Mouse (Mus musculus): Measurements from ENCODE around the gene Hoxd10.
A peak's percentile ranks its signal among the peaks of the same experiment; 100 is the strongest.

Gene Hoxd10

GRCm38 (mm10) chr2:74680561-74681398, 10.9 kb upstream of the Hoxd10 start:
- DNase-seq (ENCODE audit: low read depth, low spot score): no peak

DNA sequence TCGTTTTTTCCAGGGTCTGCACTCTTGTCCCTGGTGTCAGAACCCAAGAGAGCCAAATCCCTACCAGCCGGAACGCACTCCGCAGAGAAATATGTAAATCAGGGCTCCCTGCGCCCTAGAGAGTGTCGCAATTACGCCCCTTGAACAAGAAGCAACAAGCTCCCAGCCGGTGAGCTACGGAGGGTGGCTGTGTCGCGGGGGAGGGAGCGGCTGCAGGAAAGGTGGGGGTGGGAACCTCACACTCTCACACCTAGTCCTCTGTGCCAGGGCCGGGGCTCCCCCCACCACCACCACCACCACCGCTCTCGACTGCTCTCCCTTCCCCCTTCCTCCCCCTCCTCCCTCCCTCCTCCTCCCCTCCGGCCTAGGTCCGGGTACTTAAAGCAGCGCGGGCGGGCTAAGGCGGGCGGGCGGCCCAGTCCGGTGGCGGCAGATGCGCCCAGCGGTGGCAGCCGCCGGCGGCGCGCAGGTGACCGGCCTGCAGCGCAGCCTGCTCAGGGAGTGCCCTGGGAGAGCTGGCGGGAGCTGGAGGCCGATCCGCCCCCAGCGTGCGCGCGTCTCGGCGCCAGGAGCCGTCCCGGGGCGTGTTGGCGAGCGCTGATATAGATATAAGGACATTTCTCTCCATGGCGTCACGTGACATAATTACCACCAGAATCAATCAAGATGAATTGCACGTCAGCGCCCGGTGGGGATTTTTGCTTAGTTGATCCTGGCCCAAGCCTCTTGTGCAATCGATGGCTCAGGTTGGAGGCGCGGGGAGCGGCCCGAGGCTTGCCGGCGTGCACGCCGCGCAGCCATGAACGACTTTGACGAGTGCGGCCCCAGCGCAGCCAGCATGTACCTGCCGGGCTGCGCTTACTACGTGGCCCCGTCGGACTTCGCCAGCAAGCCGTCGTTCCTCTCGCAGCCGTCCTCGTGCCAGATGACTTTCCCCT, 9.9 kb upstream of the Hoxd10 start:
- no peak for DNase-seq (ENCODE audit: low read depth, low spot score)

- DNase-seq (ENCODE audit: low read depth, low spot score): no peak
Measured at GRCm38 (mm10) chr2:74682796-74683195, 8.9 kb upstream of the Hoxd10 start.

- no peak for DNase-seq (ENCODE audit: low read depth, low spot score)
Measured at GRCm38 (mm10) chr2:74683471-74683951, 8.2 kb upstream of the Hoxd10 start.

DNA sequence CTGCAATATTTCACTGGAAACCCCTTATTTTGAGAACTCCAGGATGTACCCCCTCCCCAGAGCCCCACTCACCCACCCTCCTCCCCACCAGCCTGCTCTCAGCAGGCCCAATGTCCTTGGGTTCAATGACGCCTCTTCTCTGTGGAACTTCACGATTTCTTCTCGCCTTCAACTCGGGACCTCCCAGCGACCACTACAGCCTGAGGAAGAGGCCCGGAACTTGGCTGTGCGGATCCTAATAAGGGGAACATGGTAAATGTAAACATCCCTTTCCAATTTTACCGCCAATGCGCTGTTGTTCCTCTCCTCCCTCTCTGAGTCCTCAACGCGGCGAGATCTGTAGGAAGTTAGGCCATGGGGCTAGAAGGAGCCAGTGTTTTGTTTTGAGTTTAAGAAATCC, 7.6 kb upstream of the Hoxd10 start:
- no peak for DNase-seq (ENCODE audit: low read depth, low spot score)

GRCm38 (mm10) chr2:74685059-74685603, 6.6 kb upstream of the Hoxd10 start:
- DNase-seq (ENCODE audit: low read depth, low spot score): no peak

DNA sequence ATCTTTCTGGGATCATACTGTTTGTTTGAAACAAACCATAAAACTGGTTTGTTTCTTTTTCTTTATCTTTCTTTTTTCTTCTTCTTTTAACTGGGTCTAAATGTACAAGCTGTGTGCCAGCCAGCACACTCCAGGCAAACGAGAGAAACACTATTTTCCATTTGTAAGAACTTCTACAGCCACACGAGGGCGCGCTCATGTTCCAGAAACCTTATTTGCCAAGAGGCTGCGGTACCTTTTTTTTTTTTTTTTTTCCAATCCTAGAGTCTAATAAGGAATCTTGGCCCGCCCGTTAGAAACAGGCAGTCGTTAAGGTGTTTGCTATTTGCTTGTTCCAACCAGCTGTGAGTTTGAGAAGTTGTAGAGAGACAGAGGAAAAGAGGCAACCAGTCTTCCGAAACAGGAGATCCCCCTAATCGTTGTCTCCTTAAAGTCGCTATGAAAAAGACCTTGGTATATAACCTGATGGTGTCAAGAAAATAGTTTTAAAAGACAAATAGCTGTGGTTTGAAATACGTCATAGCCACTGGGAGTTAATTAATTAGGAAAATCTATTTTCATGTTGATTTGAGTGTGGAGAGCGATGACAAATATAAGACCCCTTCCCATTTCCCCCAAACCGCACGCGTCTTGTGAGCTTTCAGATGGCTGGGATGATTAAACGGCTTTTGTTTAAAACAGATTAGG, 5.3 kb upstream of the Hoxd10 start:
- peak; percentile 89 for DNase-seq (ENCODE audit: low read depth, low spot score)

- no peak for DNase-seq (ENCODE audit: low read depth, low spot score)
Measured at GRCm38 (mm10) chr2:74686988-74687697, 4.6 kb upstream of the Hoxd10 start.

DNA sequence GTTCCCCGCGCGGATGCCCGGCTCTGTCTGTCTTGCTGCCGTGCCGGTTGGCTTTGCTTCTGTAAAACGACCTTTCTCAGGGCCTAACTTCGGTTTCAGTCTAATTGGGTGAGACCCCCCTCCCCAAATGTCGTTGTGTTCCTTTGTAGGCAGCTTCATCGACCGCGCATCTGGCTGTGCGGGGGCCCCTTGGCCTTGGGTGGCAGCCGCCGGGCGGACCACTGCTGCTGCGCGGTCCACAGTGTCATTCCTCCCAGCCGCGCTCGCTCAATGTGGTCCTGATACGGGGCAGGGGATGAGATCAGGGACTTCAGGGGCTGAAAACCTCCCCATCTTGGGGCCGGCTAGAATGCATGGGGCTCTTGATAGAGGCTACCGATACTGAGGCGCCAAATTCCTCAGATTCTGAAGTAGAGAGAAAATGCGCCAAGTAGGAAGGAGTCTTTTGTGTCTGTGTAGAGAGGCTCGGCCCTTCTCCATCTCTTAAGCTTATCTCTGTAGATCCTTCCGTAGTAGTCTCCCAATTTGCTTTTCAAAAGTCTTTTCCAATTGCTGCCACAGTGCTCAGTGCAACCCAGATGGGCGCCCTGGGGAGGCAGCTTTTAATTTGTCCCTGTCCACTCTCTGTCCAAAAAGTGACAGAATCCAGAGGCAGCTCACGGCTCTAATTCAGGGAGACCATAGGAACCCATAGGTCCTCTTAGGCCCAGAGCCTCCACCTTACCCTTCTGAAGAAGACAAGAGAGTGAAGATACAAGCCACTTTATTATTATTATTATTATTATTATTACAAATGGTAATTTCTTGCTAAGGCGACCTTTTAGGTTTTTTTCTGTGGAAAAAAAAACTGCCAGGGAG, 3.8 kb upstream of the Hoxd10 start:
- DNase-seq (ENCODE audit: low read depth, low spot score): no peak

DNA sequence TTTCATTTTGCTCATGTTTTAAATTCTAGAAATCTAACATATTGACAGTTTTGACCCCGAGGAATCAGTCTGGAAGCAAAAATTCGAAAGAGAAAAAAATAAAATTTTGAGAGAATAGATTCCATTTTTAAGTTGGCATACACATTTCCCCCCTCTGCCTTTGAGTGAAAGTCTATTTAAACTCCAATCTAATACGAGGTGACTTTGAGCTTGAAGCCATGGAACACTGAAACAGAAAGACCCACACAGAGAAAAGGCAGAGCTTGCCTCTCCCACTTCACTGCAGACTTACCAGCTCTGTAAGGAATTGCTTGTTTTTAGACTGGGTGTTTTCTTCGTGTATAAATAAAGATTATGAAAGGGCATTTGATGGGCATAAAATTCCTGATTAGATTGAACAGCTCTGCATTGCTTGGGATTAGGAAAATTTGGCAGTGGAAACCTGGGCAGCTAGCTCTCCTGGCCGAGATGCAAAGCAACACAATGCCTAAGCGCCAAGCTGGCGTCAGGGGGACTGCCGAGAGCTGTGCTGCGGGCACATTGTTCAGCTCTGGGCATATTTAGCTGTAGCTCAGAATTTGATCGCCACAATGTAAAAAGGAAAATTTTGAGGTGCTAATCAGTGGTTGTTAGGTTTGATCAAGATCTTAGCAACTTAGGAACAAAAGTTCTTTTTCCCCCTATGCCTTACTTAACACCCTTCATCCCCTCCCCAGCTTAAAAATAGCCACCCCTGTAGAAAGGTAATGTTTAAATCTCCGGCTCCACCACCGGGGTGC, 2.7 kb upstream of the Hoxd10 start:
- no peak for DNase-seq (ENCODE audit: low read depth, low spot score)

DNA sequence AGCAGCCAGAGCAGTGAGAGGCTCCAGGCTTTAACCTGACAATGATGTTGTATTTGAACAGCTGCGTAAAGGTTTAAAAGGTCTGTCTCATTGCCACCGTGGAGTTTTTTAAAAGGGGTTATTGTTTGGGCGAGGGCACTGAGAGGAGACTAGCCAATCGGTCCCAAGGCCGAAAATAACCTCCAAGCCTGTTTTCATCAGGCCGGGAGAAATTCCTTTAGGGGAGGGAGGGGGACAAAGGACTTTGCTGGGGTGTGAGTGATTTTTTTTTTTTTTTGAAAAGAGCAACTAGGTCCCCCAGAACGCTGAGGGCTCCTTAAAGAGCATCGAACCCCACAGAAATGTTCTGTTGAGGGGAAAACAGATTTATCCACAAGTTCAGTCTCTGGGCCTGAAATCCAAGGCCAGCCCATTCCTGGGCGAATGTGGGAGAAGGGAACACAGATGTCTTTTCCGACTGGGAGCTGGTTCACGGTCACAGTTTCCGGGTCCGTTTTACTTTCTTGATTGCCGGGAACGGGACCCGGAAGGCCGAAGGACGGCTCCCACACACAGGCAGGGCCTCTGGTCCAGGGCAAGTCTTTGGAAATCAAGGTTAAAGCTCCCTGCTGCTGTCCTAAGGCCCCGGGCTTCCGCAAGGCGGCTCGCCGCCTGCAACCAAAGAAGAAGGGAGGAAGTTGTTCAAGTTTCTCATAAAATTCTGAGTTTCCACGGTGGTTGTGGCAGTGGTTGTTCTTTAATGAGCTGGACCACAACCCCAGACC, 2.0 kb upstream of the Hoxd10 start:
- DNase-seq (ENCODE audit: low read depth, low spot score): no peak

- DNase-seq (ENCODE audit: low read depth, low spot score): no peak
Measured at GRCm38 (mm10) chr2:74690338-74690716, 1.4 kb upstream of the Hoxd10 start.

GRCm38 (mm10) chr2:74691995-74692807, 477 bp downstream of the Hoxd10 start:
- DNase-seq (ENCODE audit: low read depth, low spot score): no peak

DNA sequence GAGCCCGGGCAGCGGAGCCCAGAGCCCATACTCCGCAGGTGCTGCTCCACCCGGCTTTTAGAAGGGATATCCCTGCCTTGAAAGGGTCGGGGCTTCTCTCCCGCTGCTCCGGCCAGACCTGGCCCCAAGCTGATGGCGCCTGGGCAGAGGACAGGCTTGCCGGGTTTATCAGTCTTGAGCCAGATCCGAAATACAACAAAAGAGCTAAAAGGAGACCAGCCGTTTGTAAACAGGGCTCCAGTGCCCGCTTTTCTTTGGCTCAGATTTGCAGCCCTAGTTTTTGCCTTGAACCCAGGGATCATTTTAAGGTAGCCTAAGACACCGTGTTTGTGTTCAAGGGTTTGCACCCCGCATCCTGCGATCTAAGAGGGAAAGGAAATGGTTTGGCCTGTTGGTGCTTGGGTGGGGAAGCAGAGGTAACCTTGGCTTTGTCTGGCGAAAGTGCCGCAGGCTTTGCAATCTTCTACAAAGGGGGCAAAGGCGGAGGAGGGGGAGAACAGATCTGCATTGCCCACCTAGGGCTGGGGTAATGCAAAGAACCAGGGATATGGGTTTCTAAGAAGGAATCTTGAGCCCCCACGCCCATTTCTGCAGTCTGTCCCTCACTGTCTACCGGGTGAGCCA, 1.2 kb downstream of the Hoxd10 start:
- no peak for DNase-seq (ENCODE audit: low read depth, low spot score)

- no peak for DNase-seq (ENCODE audit: low read depth, low spot score)
Measured at GRCm38 (mm10) chr2:74693432-74693827, 1.7 kb downstream of the Hoxd10 start.

- DNase-seq (ENCODE audit: low read depth, low spot score): peak; percentile 82
Measured at GRCm38 (mm10) chr2:74694066-74694465, 2.3 kb downstream of the Hoxd10 start.

GRCm38 (mm10) chr2:74695383-74695782, 3.7 kb downstream of the Hoxd10 start:
- DNase-seq (ENCODE audit: low read depth, low spot score): no peak

All from mesoderm, embryonic 11.5 days (tissue).